Mouse (Mus musculus) telencephalon, adult 2 months (tissue): ENCODE results near the gene Hsbp1.
"Not testable (repeated sequence)": the region's sequence is repeated elsewhere in the genome, so short reads cannot be mapped to it uniquely, and the experiment has no call there.

ENCODE experiments used
- DNase-seq: peaks from one replicate; pipeline ENCODE4 v3.0.0-alpha.2; 2011; ENCODE audit warnings: low read depth, low spot score

Gene Hsbp1

DNA sequence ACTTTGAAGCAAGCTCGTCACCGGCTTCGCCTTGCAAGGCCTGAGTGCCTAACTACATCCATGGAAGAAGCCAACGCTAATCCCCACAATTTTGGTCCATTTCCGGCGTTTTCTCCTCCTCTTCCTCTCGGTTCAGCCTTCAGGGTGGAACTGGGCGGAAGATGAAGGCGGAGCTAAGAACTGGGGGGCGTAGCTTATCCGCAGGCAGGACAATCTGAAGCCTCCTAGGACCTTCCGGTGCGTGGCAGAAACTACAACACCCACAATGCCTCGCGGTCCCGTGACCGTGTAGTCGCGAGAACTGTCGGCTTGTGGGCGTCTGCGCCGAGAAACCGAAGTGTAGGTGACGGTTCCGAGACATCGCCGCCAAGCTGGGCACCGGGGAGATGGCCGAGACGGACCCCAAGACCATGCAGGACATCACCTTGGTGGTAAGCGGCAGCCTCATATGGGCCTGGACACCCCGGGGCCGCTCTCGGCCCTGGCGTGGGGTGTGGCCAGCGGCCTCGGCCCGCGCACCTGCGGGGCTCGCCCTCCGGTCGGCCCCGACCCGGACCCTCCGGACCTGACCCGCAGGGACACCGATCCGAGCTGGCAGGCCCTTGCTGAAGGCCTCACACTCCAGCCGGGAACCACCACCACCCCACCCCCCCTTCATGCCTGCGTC, at the start of gene Hsbp1:
TSS of gene Hsbp1 (plus strand) at position 299 of the 667 bp plus-strand sequence.
- peak; percentile 98 for DNase-seq

DNA sequence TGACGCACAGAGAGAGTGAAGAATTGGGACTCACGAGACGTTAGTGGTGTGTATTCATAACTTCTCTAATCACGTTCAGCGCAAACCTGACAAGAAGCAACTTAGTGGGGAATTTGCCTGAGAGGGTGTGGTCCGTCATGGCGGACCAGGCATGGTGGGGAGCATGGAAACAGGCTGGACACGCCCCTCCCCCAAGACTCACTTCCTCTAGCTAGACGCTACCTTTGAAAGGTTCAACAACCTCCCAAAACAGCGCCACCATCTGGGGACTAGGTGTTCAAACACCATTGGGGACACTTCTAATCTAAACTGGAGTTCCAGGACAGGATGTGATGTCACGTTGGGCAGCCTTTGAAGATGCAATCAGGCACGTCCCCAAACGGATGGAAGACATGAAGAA, 48.8 kb upstream of the Hsbp1 start:
- no peak for DNase-seq

DNA sequence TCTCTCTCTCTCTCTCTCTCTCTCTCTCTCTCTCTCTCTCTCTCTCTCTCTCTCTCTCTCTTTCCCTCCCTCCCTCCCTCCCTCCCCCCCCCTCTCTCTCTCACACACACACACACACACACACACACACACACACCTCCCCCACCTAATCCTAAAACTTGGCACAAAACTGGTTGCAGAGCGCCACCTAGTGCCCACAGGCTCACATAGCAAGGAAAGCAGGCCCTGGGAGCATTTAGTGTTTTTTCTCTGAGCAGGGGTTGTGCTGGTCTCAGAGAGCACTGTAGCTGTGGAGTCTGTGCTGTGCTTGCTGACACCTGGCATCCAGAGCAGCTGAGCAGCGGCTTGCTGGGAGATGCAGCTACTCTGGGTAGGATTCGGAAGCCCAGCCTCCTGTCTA, 46.5 kb upstream of the Hsbp1 start:
- DNase-seq, result not testable (repeated sequence)

DNA sequence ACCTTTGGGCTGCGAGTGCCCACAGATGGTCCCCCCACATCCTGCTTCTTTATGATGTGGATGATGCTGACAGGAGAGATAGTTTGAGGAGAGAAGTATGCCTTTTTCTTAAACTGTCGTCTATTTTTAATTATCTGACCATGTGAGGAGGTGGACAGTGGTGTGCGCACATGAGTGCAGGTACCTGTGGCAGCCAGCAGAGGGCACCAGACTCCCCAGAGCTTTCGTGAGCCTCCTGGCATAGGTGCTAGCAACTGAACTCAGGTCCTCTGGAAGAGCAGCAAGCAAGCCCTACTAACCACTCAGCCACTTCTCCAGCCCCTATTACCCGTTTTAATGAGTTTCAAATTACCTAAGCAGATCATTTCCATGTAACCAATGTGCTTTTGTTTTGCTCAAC, 44.0 kb upstream of the Hsbp1 start:
- no peak for DNase-seq

DNA sequence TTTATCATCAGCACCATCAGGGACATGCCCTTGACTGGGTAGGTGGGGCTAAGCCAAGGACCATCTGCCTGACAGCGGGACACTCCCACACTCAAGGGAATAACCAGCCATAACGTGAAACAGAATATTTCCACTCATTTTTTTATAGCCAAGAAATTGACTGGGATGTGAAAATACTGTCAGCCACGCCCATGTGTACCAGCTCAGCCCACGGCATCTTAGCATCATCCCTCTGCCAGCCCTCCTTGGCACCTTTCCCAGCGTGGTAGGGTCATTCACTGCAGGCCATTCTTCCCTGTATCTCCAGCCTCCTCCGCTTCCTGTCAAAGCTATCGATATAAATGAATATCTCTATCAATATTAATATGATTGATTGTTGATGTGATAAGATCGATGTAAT, 40.1 kb upstream of the Hsbp1 start:
- DNase-seq, result no peak

DNA sequence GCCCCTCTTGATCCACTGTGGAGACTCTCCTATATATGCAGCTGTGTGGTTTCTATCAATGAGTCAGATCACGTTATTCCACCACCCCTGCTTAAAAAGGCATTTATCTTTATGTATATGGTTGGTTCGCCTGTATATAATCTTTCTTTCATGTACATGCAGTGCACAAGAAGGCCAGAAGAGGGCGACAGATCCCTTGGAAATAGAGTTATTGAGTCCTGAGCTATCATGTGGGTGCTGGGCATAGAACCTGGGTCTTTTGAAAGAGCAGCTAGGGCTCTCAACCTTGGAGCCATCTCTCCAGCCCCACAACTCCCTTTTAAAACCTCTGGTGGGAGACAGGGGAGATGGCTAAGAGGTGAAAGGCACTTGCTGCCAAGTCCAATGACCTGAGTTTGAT, 32.9 kb upstream of the Hsbp1 start:
- no peak for DNase-seq

DNA sequence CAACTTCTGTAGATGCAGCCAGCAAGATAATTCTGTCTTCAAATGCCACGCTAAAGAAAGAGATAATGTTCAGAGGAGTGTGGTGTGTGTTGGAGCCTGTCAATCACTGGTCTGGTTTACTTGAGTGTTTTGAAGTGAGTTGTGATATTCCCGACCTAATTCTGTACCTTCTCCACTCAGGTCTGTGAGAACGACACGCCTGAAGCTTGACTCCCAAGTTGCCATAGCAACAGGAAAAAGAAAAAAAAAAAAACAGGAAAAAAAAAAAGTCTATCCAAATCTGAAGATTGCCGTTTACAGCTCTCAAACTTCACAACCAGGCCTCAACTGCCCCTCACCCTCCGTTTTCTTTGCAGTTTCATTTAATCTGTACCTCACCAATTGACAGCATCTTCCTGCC, 21.1 kb upstream of the Hsbp1 start:
- no peak for DNase-seq

DNA sequence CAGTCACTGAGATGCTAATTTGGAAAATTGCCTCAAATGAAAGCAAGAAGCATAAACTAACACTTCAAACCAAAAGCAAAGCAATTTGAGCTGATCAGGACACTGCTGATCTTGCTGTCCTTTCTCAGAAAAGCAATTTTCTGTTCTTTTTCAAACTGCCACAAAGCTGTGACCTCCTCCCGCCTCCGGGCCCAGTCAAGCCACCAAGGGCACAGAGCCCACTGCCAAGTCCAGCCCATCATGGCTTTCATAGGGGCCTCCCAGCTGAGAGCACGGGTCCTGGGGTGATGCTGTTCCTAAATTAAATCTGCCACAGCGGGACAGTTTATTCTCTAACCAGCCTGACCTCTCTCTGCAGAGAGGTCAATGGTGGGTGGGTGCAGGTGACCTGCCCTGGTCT, 4.7 kb upstream of the Hsbp1 start:
- DNase-seq, result no peak

DNA sequence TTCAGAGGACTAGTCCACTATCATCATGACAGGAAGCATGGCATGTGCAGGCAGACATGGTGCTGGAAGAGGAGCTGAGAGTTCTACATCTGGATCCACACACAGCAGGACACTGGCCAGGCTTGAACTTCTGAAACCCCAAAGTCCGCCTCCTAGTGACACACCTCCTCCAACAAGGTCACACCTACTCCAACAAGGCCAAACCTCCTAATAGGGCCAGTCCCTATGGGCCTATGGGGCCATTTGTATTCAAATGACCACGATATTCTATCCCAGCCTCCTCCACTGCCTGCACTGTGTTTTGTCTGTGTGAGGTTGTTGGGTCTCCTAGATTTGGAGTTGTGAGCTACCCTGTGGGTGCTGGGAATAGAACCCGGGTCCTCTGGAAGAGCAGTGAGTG, 682 bp upstream of the Hsbp1 start:
- no peak for DNase-seq

DNA sequence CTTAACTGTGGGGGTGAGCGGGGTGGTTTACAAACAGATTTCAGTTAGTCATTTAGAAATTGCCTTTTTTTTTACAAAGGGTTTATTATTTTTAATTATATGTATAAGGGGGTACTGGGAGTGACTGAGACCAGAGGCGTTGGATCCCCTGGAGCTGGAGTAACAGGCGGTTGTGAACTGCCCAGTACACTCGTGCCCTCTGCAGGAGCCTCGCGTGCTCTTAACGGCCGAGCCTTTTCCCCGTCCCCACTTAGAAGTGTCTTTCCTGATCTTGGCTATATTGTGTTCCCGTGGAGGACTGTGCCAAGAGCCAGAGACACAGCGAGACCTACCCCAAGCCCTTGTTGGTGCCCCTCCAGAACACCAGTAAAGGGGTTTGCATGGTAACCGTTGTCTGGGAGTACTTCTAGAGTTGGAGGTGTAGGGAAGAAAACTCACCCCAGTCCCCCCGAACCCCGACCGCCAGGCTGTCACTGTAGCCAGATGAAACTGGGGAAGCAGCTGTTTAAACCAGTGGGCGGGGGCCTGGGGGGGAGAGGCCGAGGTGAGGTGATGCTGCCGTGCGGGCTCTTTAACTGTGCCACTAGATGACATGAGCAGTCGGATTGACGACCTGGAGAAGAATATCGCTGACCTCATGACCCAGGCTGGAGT, 868 bp downstream of the Hsbp1 start:
- DNase-seq, result no peak

DNA sequence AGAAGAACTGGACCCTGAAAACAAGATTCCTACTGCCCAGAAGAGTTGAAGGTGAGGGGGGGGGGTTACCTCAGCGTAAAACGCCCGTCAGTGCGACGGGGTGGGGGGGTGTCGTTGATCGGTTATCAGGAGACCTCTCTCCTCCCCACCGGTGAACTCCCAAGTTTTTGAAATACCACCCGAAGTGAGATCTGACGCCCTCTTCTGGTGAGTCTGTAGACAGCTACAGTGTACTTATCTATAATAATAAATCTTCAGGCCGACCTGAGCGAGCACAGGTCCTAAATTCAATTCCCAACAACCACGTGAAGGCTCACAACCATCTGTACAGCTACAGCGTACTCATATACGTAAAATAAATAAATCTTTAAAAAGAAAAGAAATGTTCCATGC, 1.4 kb downstream of the Hsbp1 start:
- no peak for DNase-seq

DNA sequence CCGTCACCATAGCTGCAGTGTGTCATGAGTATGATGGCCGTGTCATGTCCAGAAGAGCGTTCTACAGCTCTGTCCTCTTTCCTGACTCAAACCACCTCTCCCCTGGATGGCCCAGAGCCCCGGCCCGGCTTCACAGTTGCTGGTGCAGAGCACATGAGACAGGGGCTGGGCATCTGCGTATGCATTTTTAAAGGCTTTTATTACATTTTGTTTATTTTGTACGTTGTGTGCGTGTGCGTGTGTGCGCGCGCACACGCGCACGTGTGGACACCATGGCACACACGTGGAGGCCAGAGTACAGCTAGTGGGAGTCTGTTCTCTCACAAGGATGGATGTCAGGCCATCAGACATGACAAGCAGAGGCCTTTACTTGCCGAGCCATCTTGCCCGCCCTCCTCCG, 7.4 kb downstream of the Hsbp1 start:
- DNase-seq, result no peak

DNA sequence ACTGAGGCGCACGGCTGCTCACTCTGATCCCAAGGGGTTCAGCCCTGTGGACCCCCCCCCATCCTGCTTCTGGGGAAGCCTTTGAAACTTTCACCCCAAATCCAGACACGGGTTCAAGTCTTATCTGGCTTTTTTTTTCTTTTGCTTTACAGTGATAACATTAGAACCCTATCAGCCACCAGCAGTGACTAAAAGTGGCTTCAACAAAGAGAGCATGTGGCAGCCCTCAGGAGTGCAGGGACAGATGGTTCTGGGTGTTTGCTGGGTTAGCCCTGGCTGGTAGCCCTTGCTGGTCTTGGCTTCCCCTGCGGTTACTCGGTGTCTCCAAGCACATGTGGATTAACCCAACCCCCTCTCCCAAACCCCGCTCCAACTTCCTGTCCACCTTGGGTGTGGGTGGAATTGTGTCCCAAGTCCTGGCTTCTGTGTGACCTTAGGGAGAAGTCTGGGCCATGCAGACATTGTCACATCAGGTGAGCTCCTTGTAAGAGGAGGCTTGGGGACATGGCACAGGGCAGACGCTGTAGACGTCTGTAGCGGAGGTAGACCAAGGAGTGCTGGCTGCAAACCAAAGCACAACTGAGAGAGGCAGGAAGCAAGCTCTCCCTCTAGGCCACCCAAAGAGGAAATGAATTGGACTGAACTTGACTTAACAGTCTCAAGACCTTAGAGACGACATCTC, 8.8 kb downstream of the Hsbp1 start:
- DNase-seq, result no peak

DNA sequence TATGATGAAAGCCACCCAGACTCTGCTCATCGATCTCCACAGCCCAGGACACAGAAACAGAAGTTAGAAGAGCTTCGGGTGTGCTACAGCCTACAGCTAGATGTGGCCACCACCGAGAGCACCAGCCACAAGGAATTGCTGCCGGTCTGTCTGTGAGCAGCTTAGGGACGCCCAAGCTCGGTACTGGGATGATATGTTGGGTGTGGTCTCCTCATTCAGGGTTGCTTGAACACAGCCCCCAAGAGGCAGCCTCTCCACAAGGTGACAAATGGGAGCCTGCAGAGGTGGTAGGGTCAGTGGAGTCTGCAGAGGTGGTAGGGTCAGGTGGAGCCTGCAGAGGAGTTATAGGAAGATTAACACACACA, 9.4 kb downstream of the Hsbp1 start:
- no peak for DNase-seq

DNA sequence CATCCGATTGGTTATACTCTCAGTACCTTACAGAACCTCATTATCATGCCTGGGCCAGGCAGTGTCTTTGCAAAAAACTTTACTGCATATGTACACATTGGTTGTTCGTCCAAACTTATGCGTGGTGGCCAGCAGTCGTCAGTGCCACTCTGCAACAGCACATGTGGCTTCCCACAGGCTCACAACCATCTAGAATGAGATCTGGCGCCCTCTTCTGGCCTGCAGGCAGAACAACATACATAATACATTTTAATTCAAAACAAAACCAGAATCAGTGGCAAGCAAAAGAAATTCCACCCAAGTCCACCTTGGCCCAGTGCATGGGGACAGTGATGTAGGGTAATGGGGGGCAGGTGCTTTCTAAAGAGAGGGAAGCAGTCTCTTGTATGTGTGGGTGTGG, 12.3 kb downstream of the Hsbp1 start:
- DNase-seq, result not testable (repeated sequence)

DNA sequence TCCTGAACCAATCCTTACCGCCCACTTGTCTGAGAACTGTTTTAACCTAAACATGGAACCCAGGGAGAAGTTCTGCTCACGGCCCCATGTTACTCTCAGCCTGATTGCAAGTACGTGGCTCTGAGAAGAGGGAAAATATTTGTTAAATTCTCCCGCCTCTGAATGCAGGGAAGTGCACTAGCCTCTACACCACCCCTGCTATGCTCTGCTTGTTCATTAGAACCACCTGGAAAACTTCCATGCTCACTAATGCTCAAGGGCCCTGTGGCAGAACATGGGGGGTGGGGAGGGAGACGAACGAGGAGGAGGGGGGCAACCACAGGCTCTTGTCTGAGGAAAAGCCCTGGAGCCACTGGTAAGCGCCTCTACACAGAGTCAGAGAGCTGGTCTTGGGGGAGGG, 13.9 kb downstream of the Hsbp1 start:
- no peak for DNase-seq

DNA sequence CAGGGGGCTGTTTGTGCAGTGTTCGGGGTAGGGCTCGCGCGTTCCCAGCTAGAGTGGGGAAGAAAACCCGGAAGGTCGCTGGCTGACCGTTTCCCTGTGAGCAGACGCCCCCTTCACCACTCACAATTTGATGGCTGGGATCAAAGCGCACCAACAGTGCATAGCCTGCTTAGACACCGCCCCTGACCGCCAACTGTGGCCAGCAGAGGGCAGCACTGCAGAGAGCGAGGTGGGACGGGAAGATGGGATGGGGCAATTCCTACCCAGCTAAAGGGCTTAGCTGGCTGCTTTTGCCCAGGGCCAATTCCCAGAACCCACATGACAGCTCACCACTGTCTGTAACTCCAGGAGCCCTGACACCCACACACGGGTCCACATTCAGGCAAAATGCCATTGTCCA, 14.5 kb downstream of the Hsbp1 start:
- no peak for DNase-seq

DNA sequence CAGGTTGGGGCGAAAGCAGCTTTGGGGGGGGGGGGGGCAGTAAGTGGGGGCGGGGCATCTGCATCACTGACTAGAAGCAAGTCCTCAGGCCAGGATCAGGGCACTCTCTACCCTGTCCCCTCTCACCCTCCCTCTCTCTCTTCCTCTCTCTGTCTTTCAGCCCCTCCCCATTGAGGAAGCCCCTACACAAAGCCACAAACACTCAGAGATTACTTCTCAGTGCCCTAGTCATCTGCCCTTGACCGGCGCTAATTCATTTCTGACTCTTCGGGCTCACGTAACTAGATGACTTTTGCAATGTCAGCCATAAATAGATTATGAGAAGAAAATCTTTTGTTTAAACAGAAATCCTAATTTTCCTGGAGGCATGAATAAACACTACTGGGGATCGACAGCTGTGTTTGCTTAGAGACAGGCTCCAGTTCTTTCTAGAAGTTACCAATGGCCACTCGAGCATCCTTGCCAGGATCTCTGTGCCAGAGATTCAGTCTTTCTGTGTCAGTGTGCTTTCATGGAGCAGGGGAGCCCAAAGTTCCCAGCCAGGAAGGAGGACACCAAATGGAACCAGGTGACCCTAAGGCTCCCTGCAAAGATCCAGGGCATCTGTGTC, 16.5 kb downstream of the Hsbp1 start:
- no peak for DNase-seq

DNA sequence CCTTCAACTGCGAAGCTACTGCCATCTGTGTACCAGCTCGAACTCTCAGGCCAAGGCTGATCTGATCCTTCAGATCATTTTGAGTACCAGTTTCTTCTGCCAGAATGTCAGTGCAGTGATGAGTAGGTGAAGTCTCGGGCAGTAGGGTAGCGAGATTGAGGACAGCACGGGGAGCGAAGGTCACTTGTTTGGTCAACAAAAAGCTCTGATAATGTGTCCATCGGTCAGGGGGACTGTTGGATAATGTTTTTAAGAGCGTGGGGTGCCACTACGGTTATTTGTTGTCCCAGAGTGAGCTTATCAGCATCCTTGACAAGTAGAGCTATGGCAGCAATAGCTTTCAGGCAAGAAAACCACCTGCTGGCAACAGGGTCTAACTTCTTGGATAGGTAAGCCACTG, 30.4 kb downstream of the Hsbp1 start:
- not testable (repeated sequence) for DNase-seq

DNA sequence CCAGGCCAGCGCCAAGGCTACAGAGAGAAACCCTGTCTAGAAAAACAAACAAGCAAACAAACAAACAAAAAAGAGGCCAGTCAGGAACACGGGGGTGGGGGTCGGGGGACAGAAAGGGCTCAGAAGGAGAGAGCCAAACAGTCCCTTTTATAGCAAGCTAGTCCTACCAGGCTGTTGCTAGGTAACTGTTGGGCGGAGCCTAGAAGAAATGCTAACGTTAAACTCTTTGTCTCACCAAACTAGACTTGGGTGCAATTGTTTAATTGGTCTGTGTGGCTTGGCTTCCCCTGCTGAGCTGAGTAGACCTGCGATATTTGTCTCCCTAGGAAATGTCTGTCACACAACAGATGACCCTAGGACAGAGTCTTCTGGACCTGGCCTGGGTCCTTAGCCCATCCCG, 34.2 kb downstream of the Hsbp1 start:
- no peak for DNase-seq

DNA sequence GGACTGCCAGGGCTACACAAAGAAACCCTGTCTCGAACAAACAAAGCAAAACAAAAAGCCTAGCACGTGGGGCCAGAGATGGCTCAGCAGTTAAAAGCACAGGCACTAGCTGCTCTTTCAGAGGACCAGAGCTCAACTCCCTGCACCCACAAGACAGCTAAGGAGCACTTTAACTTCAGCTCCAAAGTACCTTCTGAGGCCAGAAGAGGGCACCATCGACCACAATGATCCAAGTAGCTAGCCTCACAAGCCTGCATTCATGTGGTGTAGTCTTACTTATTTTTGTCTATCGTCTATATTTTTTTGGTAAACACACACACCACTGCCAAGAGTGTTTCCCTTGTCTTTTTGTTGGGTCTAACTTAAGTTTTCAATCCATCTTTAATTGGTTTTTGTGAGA, 36.3 kb downstream of the Hsbp1 start:
- DNase-seq, result peak; percentile 33

DNA sequence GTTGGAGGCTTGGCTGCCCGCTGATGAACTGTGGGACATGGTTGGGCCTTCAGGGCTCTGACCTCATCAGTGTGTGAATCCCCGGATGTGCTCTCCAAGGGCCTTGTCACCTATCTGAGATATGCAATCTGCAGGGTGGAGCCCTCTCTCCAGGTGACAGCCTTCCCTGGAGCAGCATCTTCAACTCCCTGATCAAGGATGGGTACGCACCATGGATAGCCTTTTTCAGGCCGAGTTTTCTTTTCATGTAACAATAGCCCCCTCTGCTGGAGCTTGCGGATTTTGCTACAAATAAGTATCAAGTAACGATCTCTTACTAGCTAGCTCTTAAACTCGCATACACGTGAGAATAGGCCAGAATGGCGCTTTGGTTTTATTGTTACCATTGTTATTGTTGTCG, 40.2 kb downstream of the Hsbp1 start:
- peak; percentile 58 for DNase-seq

DNA sequence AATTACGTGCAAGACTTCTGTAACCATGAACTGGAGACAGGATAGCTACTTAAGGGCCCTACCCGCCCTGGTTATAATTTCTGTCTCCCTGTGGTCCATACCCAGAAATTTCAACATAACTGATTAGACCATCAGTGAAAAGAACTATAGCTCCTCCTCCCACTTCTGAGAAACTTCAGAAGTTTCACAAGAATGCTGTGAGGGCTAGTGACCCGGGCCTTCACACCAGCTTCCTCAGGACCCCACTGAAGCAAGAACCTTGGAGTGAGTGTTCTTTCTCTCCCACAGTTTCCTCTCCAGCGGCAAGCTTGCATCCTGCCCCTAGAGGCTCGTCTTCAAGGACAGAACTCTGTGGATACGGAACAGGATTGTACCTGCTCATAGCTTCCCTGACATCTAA, 41.6 kb downstream of the Hsbp1 start:
- DNase-seq, result no peak
